Mouse (Mus musculus) megakaryocyte, embryonic 14.5 days (primary cell): ENCODE results near the gene Abcg1.

Source experiments
- FLI1 ChIP-seq: IDR thresholded peaks from 2 replicates; pipeline ENCODE4 v1.6.1; 2012; ENCODE audit warnings: low read length, inconsistent platforms, mixed read lengths
- GATA1 ChIP-seq: IDR thresholded peaks from 3 replicates; pipeline ENCODE4 v1.6.1; 2012; ENCODE audit warnings: mixed read lengths, low read length, inconsistent platforms, borderline replicate concordance

GRCm38 (mm10) chr17:31113191-31113856 is 55.8 kb downstream of the Abcg1 start:
- no peak for TF ChIP-seq GATA1
- no peak for TF ChIP-seq FLI1
